Mouse (Mus musculus): ENCODE measurements around the gene Rfc4. TPM values are rescaled to one million over a fixed set of nuclear protein-coding genes. Genes with fewer than 3 reads are reported as not detected.

The Rfc4 gene
- total and polyA plus RNA-seq, 2 experiments: 5.3 TPM; not detected in 1

- Histone ChIP-seq H3K27ac (replicated peaks; ENCODE audit: insufficient read depth, low read depth, low read length) (no peak overlapping the region), H3K4me3 (ENCODE audit: insufficient read depth, low read depth, low read length) (no peak overlapping the region), H3K79me2 (ENCODE audit: control insufficient read depth, insufficient read depth, low read length) (no peaks in the 10 kb centered on the region), H3K27me3 (ENCODE audit: control insufficient read depth, insufficient read depth, low read length) (no peaks in the 10 kb centered on the region), H3K9ac (ENCODE audit: low read depth, low read length) (no peak overlapping the region), H3K4me1 (ENCODE audit: control insufficient read depth, insufficient read depth, low read length) (peaks cover 10% of the 10 kb centered on the region), H3K36me3 (ENCODE audit: control insufficient read depth, insufficient read depth, low read length) (no peaks in the 10 kb centered on the region)
- no peak for DNase-seq (ENCODE audit: extremely low read depth, low read depth, low spot score)
- no peak for TF ChIP-seq CTCF (IDR thresholded peaks at IDR 0.05; ENCODE audit: low read depth, low read length)
- no peak for TF ChIP-seq POLR2A (IDR thresholded peaks at IDR 0.05; ENCODE audit: extremely low read depth, insufficient read depth, low read length)
- 100% methylated on average over 1 of the region's 1 CpGs for WGBS
Measured at GRCm38 (mm10) chr16:23132336-23132735, 4.8 kb upstream of the Rfc4 start.

GRCm38 (mm10) chr16:23130303-23130702, 2.8 kb upstream of the Rfc4 start:
- no peaks in the 10 kb centered on the region for H3K36me3 ChIP-seq (ENCODE audit: control insufficient read depth, insufficient read depth, low read length)
- no peak overlapping the region for H3K9ac ChIP-seq (ENCODE audit: low read depth, low read length)
- H3K4me1 ChIP-seq (ENCODE audit: control insufficient read depth, insufficient read depth, low read length): peaks cover 10% of the 10 kb centered on the region
- H3K27me3 ChIP-seq (ENCODE audit: control insufficient read depth, insufficient read depth, low read length): no peaks in the 10 kb centered on the region
- WGBS: 23% methylated on average over 3 of the region's 3 CpGs
- TF ChIP-seq CTCF (IDR thresholded peaks at IDR 0.05; ENCODE audit: low read depth, low read length) (no peak), POLR2A (IDR thresholded peaks at IDR 0.05; ENCODE audit: extremely low read depth, insufficient read depth, low read length) (no peak)
- no peak overlapping the region for H3K27ac ChIP-seq (replicated peaks; ENCODE audit: insufficient read depth, low read depth, low read length)
- H3K79me2 ChIP-seq (ENCODE audit: control insufficient read depth, insufficient read depth, low read length): no peaks in the 10 kb centered on the region
- DNase-seq (ENCODE audit: extremely low read depth, low read depth, low spot score): peak; percentile 87
- no peak overlapping the region for H3K4me3 ChIP-seq (ENCODE audit: insufficient read depth, low read depth, low read length)

GRCm38 (mm10) chr16:23127311-23127672, 245 bp downstream of the Rfc4 start:
- Histone ChIP-seq H3K27me3 (ENCODE audit: control insufficient read depth, insufficient read depth, low read length) (no peaks in the 10 kb centered on the region), H3K4me1 (ENCODE audit: control insufficient read depth, insufficient read depth, low read length) (peaks cover 10% of the 10 kb centered on the region), H3K36me3 (ENCODE audit: control insufficient read depth, insufficient read depth, low read length) (no peaks in the 10 kb centered on the region), H3K27ac (replicated peaks; ENCODE audit: insufficient read depth, low read depth, low read length) (no peak overlapping the region), H3K9ac (ENCODE audit: low read depth, low read length) (peak overlapping the region; percentile 72), H3K4me3 (ENCODE audit: insufficient read depth, low read depth, low read length) (peak overlapping the region; percentile 92), H3K79me2 (ENCODE audit: control insufficient read depth, insufficient read depth, low read length) (no peaks in the 10 kb centered on the region)
- 0% methylated on average over 4 of the region's 4 CpGs for WGBS
- TF ChIP-seq CTCF (IDR thresholded peaks at IDR 0.05; ENCODE audit: low read depth, low read length) (no peak), POLR2A (IDR thresholded peaks at IDR 0.05; ENCODE audit: extremely low read depth, insufficient read depth, low read length) (no peak)
- DNase-seq (ENCODE audit: extremely low read depth, low read depth, low spot score): no peak

GRCm38 (mm10) chr16:23124398-23124797, 3.1 kb downstream of the Rfc4 start:
- Histone ChIP-seq H3K9ac (ENCODE audit: low read depth, low read length) (no peak overlapping the region), H3K27me3 (ENCODE audit: control insufficient read depth, insufficient read depth, low read length) (no peaks in the 10 kb centered on the region), H3K27ac (replicated peaks; ENCODE audit: insufficient read depth, low read depth, low read length) (no peak overlapping the region), H3K4me3 (ENCODE audit: insufficient read depth, low read depth, low read length) (no peak overlapping the region), H3K79me2 (ENCODE audit: control insufficient read depth, insufficient read depth, low read length) (no peaks in the 10 kb centered on the region), H3K36me3 (ENCODE audit: control insufficient read depth, insufficient read depth, low read length) (no peaks in the 10 kb centered on the region), H3K4me1 (ENCODE audit: control insufficient read depth, insufficient read depth, low read length) (peaks cover 3% of the 10 kb centered on the region; the same call in 1 of the 2 replicates)
- DNase-seq (ENCODE audit: extremely low read depth, low read depth, low spot score): no peak
- 93% methylated on average over 4 of the region's 4 CpGs for WGBS
- TF ChIP-seq CTCF (IDR thresholded peaks at IDR 0.05; ENCODE audit: low read depth, low read length) (no peak), POLR2A (IDR thresholded peaks at IDR 0.05; ENCODE audit: extremely low read depth, insufficient read depth, low read length) (no peak)

GRCm38 (mm10) chr16:23123104-23123503, 4.4 kb downstream of the Rfc4 start:
- no peaks in the 10 kb centered on the region for H3K36me3 ChIP-seq (ENCODE audit: control insufficient read depth, insufficient read depth, low read length)
- H3K9ac ChIP-seq (ENCODE audit: low read depth, low read length): no peak overlapping the region
- H3K27me3 ChIP-seq (ENCODE audit: control insufficient read depth, insufficient read depth, low read length): no peaks in the 10 kb centered on the region
- H3K4me1 ChIP-seq (ENCODE audit: control insufficient read depth, insufficient read depth, low read length): no peaks in the 10 kb centered on the region; the same call in 1 of the 2 replicates
- no peak overlapping the region for H3K27ac ChIP-seq (replicated peaks; ENCODE audit: insufficient read depth, low read depth, low read length)
- TF ChIP-seq POLR2A (IDR thresholded peaks at IDR 0.05; ENCODE audit: extremely low read depth, insufficient read depth, low read length): no peak
- DNase-seq (ENCODE audit: extremely low read depth, low read depth, low spot score): no peak
- 96% methylated on average over 4 of the region's 4 CpGs for WGBS
- H3K79me2 ChIP-seq (ENCODE audit: control insufficient read depth, insufficient read depth, low read length): no peaks in the 10 kb centered on the region
- no peak overlapping the region for H3K4me3 ChIP-seq (ENCODE audit: insufficient read depth, low read depth, low read length)

- Histone ChIP-seq H3K36me3 (ENCODE audit: control insufficient read depth, insufficient read depth, low read length) (0 out of 2 replicates have a peak, but pooled peaks cover 2% of the 10 kb centered on the region), H3K9ac (ENCODE audit: low read depth, low read length) (no peak overlapping the region), H3K27ac (replicated peaks; ENCODE audit: insufficient read depth, low read depth, low read length) (no peak overlapping the region), H3K4me1 (ENCODE audit: control insufficient read depth, insufficient read depth, low read length) (no peaks in the 10 kb centered on the region), H3K4me3 (ENCODE audit: insufficient read depth, low read depth, low read length) (no peak overlapping the region), H3K27me3 (ENCODE audit: control insufficient read depth, insufficient read depth, low read length) (no peaks in the 10 kb centered on the region), H3K79me2 (ENCODE audit: control insufficient read depth, insufficient read depth, low read length) (no peaks in the 10 kb centered on the region)
- 98% methylated on average over 3 of the region's 3 CpGs for WGBS
- TF ChIP-seq CTCF (IDR thresholded peaks at IDR 0.05; ENCODE audit: low read depth, low read length) (no peak), POLR2A (IDR thresholded peaks at IDR 0.05; ENCODE audit: extremely low read depth, insufficient read depth, low read length) (no peak)
- DNase-seq (ENCODE audit: extremely low read depth, low read depth, low spot score): no peak
Measured at GRCm38 (mm10) chr16:23122446-23122845, 5.1 kb downstream of the Rfc4 start.
